ENCODE assay signal across 10 mouse cellular contexts in genomic region chr5:89763189-89764187, GRCm38 (mm10).
DNase-seq lines count a peak whose midpoint lies in the region; ATAC-seq and TF ChIP-seq lines count a peak whose summit lies in the region.
"Had no signal": no experiment of that assay in that cellular context is flagged by ENCODE, and none has a peak within 500 bp of the region (broad histone marks: within the 10 kb centered on the region; RNA-seq: fewer than 3 reads in every experiment).

No protein-coding gene starts in this region.

- H3K9me3 ChIP-seq in forebrain, postnatal 0 days (ENCODE audit: low read length), result no peaks in the 10 kb centered on the region
- H3K9me3 ChIP-seq in midbrain, embryonic 14.5 days (ENCODE audit: control insufficient read depth, low read length), result no peaks in the 10 kb centered on the region

- peak; percentile 85 for ATAC-seq in forebrain, postnatal 0 days
- ATAC-seq in midbrain, embryonic 14.5 days (ENCODE audit: low FRiP score, low TSS enrichment), result peak; percentile 73

- TF ChIP-seq CTCF in forebrain, postnatal 0 days (IDR thresholded peaks at IDR 0.05; ENCODE audit: low read depth), result no peak

- no peak overlapping the region for H3K4me3 ChIP-seq in forebrain, postnatal 0 days (ENCODE audit: low read depth, low read length)
- H3K4me3 ChIP-seq in midbrain, embryonic 14.5 days (replicated peaks; ENCODE audit: low read depth, low read length), result no peak overlapping the region
- H3K4me3 ChIP-seq: gastrocnemius, adult 2 months had no signal

- H3K9ac ChIP-seq in forebrain, postnatal 0 days, result no peak overlapping the region
- H3K9ac ChIP-seq in midbrain, embryonic 14.5 days (replicated peaks; ENCODE audit: low read length), result no peak overlapping the region

- peak; percentile 57 for DNase-seq in Muller cell, postnatal 12 days (ENCODE audit: inconsistent ontology term)
- DNase-seq in brain, embryonic 18.5 days (ENCODE audit: low read depth, low spot score), result peak; percentile 20
- peak; percentile 27 for DNase-seq in forebrain, postnatal 0 days
- peak; percentile 65 for DNase-seq in midbrain, embryonic 14.5 days
- DNase-seq in lung, adult 18-20 months, result no peak
- DNase-seq in ovary, postnatal 10 days (ENCODE audit: low spot score), result no peak
- DNase-seq in thymus, postnatal 25 days, result no peak
- DNase-seq: gastrocnemius, adult 2 months; thymus, postnatal 36 days had no signal

- no peaks in the 10 kb centered on the region for H3K27me3 ChIP-seq in forebrain, postnatal 0 days (ENCODE audit: insufficient read depth, low read length)
- H3K27me3 ChIP-seq in midbrain, embryonic 14.5 days (ENCODE audit: control insufficient read depth, insufficient read depth, low read length), result peaks cover 3% of the 10 kb centered on the region; the same call in 1 of the 2 replicates

- H3K4me1 ChIP-seq in forebrain, postnatal 0 days (ENCODE audit: insufficient read depth), result no peaks in the 10 kb centered on the region
- H3K4me1 ChIP-seq in midbrain, embryonic 14.5 days (ENCODE audit: control insufficient read depth, insufficient read depth, low read length), result peaks cover 9% of the 10 kb centered on the region; the same call in 1 of the 2 replicates

- no peaks in the 10 kb centered on the region for H3K36me3 ChIP-seq in forebrain, postnatal 0 days (ENCODE audit: insufficient read depth)
- H3K36me3 ChIP-seq in midbrain, embryonic 14.5 days (ENCODE audit: control insufficient read depth, insufficient read depth, low read length), result no peaks in the 10 kb centered on the region
- H3K36me3 ChIP-seq: G1E had no signal

- no peak overlapping the region for H3K27ac ChIP-seq in forebrain, postnatal 0 days (ENCODE audit: low read depth, low read length)
- H3K27ac ChIP-seq in midbrain, embryonic 14.5 days (replicated peaks; ENCODE audit: low read depth, low read length), result no peak overlapping the region
- H3K27ac ChIP-seq: gastrocnemius, adult 2 months had no signal

- peak overlapping the region; percentile 1; the same call in 1 of the 2 replicates for H3K4me2 ChIP-seq in forebrain, postnatal 0 days (ENCODE audit: low read depth)
- peak overlapping the region; percentile 37 for H3K4me2 ChIP-seq in midbrain, embryonic 14.5 days (ENCODE audit: low read length)

- WGBS in forebrain, postnatal 0 days, result 6% methylated on average over 11 of the region's 11 CpGs
- WGBS in midbrain, embryonic 14.5 days, result 2% methylated on average over 11 of the region's 11 CpGs

Comparison
In these comparisons a context has a peak if more than half of its experiments do, and no peak if none do; other contexts are left out.
1. DNase-seq: peak in Muller cell, postnatal 12 days (single experiment), brain, embryonic 18.5 days (single experiment), forebrain, postnatal 0 days (single experiment) and midbrain, embryonic 14.5 days (single experiment); none in lung, adult 18-20 months (0 of 2), ovary, postnatal 10 days (single experiment) and thymus, postnatal 25 days (single experiment).